Mouse (Mus musculus): Measurements from ENCODE around the gene Gtsf1. TPM values are rescaled to one million over a fixed set of nuclear protein-coding genes. Genes with fewer than 3 reads are reported as not detected.
"Not testable (repeated sequence)": the region's sequence is repeated elsewhere in the genome, so short reads cannot be mapped to it uniquely, and the experiment has no call there.

The Gtsf1 gene
- polyA plus RNA-seq (2016; fragmentation: Nextera tagmentation; extraction: Ambion mirVana), result not detected in 2 replicates

GRCm38 (mm10) chr15:103430241-103430640, at the start of gene Gtsf1:
Gene Gtsf1, minus strand, starts transcription at chr15:103430470.
- H3K4me2 ChIP-seq (replicated peaks), result no peak within 1 kb of the TSS
- H3K27me3 ChIP-seq, result no peaks in the 10 kb centered on the region
- no peak within 1 kb of the TSS for H3K27ac ChIP-seq
- no peaks in the 10 kb centered on the region for H3K36me3 ChIP-seq
- no peaks in the 10 kb centered on the region for H3K4me1 ChIP-seq
- H3K9me3 ChIP-seq (replicated peaks), result no peaks in the 10 kb centered on the region
- ATAC-seq (ENCODE audit: low FRiP score), result no peak
- 97% methylated on average over 16 of the region's 16 CpGs for WGBS
- H3K4me3 ChIP-seq, result no peak within 1 kb of the TSS
- H3K9ac ChIP-seq, result no peak within 1 kb of the TSS

- no peak overlapping the region for H3K4me2 ChIP-seq (replicated peaks)
- WGBS, result 80% methylated on average over 1 of the region's 1 CpGs
- no peak overlapping the region for H3K9ac ChIP-seq
- H3K9me3 ChIP-seq (replicated peaks), result no peaks in the 10 kb centered on the region
- ATAC-seq (ENCODE audit: low FRiP score), result no peak
- H3K27me3 ChIP-seq, result no peaks in the 10 kb centered on the region
- no peak overlapping the region for H3K4me3 ChIP-seq
- no peaks in the 10 kb centered on the region for H3K36me3 ChIP-seq
- no peak overlapping the region for H3K27ac ChIP-seq
- H3K4me1 ChIP-seq, result no peaks in the 10 kb centered on the region
Observed at GRCm38 (mm10) chr15:103479080-103479606, 48.9 kb upstream of the Gtsf1 start.

GRCm38 (mm10) chr15:103473769-103474168, 43.5 kb upstream of the Gtsf1 start:
- WGBS, result 84% methylated on average over 5 of the region's 5 CpGs
- Histone ChIP-seq H3K9me3 (replicated peaks) (no peaks in the 10 kb centered on the region), H3K4me1 (no peaks in the 10 kb centered on the region), H3K27me3 (no peaks in the 10 kb centered on the region), H3K4me2 (replicated peaks) (no peak overlapping the region), H3K9ac (no peak overlapping the region), H3K27ac (no peak overlapping the region), H3K4me3 (no peak overlapping the region), H3K36me3 (no peaks in the 10 kb centered on the region)
- ATAC-seq (ENCODE audit: low FRiP score), result no peak

DNA sequence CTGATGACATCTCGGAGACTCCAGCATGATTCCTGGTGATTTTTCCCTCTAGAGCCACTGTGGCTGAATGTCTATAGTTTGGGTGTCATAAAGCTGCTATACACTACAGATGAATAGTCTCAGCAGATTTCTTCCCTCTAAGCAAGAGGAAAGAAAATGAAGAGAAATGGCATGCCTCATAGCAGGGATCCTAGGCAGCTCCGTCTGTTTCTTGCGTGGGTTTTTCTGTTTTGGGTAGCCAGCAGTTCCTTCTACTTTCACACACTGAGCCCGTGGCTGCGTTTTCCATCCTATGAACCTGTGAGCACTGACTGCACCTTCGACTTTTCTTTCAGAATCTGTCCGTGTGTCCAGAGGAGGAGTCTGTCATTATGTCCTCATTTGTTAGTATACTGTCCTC, 42.9 kb upstream of the Gtsf1 start:
- H3K4me1 ChIP-seq, result no peaks in the 10 kb centered on the region
- H3K4me2 ChIP-seq (replicated peaks), result no peak overlapping the region
- no peak for ATAC-seq (ENCODE audit: low FRiP score)
- H3K9me3 ChIP-seq (replicated peaks), result no peaks in the 10 kb centered on the region
- 83% methylated on average over 7 of the region's 7 CpGs for WGBS
- no peaks in the 10 kb centered on the region for H3K27me3 ChIP-seq
- no peak overlapping the region for H3K4me3 ChIP-seq
- no peaks in the 10 kb centered on the region for H3K36me3 ChIP-seq
- no peak overlapping the region for H3K27ac ChIP-seq
- no peak overlapping the region for H3K9ac ChIP-seq

DNA sequence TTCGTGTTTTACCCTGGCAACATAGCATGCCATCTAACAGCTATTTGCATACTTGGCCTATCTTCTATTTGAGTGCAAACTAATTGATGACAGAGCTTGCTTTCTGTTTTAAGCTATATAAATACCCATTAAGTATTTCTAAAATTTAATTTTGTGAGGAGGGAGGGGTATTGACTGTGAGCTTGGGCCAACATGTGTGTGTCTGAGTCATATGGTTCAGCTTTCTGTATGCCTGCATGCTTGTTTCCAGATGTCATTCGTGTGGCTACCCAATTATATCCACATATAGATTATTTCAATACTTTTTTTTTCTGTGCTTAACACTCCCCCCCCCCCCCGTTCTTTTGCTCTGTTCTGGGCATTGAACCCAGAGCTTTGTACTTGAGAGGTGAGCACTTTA, 42.0 kb upstream of the Gtsf1 start:
- Histone ChIP-seq H3K36me3 (no peaks in the 10 kb centered on the region), H3K27me3 (no peaks in the 10 kb centered on the region), H3K27ac (no peak overlapping the region), H3K4me2 (replicated peaks) (no peak overlapping the region), H3K4me1 (no peaks in the 10 kb centered on the region), H3K9me3 (replicated peaks) (no peaks in the 10 kb centered on the region), H3K4me3 (no peak overlapping the region), H3K9ac (no peak overlapping the region)
- 64% methylated on average over 3 of the region's 3 CpGs for WGBS
- no peak for ATAC-seq (ENCODE audit: low FRiP score)

DNA sequence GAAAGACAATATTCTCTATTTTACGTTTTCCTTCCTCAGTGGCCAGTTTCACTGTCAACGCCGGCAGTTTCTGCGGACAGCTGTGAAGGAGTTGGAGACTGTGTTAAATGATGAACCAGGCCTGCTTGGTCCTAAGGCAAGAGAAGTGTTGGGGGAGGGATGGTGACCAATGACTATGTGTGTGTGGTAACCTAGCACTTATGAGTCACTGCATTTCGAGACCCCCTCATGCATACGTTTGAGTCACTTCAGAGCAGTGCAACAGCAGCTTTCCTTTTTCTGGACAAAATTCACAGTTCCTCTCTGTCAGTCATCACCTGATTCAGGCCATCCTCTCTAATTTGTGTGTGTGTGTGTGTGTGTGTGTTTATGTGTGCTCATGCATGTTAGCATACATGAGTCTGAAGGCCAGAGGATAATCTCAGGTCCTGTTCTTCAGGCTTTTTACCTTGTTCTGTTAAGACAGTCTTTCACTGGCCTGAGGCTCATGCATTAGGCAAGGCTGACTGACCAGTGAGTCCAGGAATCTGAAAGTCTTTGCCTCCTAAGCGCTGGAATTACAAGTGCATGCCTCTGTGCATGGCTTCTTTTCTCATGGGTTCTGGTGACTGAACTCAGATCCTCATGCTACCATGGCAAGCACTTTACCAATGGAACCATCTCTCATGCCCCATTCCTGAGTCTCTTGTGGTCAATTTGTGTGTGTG, 41.4 kb upstream of the Gtsf1 start:
- no peaks in the 10 kb centered on the region for H3K4me1 ChIP-seq
- H3K36me3 ChIP-seq, result no peaks in the 10 kb centered on the region
- no peak for ATAC-seq (ENCODE audit: low FRiP score)
- 85% methylated on average over 7 of the region's 7 CpGs for WGBS
- no peaks in the 10 kb centered on the region for H3K9me3 ChIP-seq (replicated peaks)
- H3K4me3 ChIP-seq, result no peak overlapping the region
- H3K9ac ChIP-seq, result no peak overlapping the region
- no peaks in the 10 kb centered on the region for H3K27me3 ChIP-seq
- no peak overlapping the region for H3K4me2 ChIP-seq (replicated peaks)
- no peak overlapping the region for H3K27ac ChIP-seq

DNA sequence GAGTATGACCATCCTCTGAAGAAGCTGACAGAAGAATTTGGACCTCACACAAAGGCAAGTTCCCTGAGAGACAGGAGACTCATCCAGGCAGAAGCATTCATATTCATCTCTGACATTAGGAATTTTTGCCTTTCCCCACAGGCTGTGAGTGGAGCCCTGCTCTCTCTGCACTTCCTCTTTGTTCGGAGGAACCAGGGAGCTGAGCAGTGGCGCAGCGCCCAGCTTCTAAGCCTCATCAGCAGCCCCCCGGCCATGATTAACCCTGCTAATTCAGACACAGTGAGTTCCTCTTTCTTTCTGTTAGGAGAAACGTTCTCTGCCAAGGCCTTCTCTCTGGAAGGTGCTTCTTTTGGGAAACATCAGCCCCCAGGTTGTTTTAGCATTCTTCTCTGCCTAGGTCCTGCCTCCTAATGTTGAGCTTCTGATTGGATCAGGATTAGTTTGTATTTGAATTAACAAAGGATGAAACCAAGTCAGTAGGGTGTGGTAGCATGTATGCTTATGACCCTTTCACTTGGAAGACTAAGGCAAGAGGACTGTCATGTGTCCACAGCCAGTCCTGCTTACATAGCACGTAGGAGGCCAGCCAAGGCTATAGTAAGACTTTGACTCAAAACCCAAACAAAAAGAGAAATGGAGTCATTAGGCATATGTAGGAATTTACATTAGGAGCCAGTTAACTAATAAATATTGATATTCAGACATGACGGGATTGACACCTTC, 32.4 kb upstream of the Gtsf1 start:
- H3K36me3 ChIP-seq, result no peaks in the 10 kb centered on the region
- no peak overlapping the region for H3K27ac ChIP-seq
- H3K4me2 ChIP-seq (replicated peaks), result no peak overlapping the region
- H3K9me3 ChIP-seq (replicated peaks), result no peaks in the 10 kb centered on the region
- no peak overlapping the region for H3K9ac ChIP-seq
- no peaks in the 10 kb centered on the region for H3K4me1 ChIP-seq
- H3K4me3 ChIP-seq, result no peak overlapping the region
- ATAC-seq (ENCODE audit: low FRiP score), result no peak
- no peaks in the 10 kb centered on the region for H3K27me3 ChIP-seq
- 79% methylated on average over 7 of the region's 7 CpGs for WGBS

DNA sequence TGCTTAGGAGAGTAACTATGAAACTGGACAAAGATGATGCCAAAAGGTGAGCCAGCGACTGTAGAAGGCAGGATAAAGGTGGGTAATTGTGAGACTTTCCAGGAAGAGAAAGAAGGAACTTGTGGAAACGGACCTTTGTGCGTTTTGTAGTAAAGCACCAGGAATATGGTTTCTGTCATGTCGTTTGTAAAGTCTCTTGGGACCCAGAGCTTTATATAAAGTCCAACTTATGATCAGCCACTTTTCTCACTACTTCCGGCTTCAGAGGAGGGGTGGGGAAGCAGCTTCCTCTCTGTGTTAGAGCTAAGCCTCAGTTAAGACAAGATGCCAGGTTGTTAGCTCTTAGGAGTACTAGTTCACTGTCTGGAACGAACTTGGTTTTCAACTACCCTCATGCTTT, 24.2 kb upstream of the Gtsf1 start:
- Histone ChIP-seq H3K27me3 (no peaks in the 10 kb centered on the region), H3K9me3 (replicated peaks) (no peaks in the 10 kb centered on the region), H3K4me2 (replicated peaks) (no peak overlapping the region), H3K9ac (no peak overlapping the region), H3K27ac (no peak overlapping the region), H3K4me1 (no peaks in the 10 kb centered on the region), H3K36me3 (no peaks in the 10 kb centered on the region), H3K4me3 (no peak overlapping the region)
- WGBS, result 84% methylated on average over 6 of the region's 6 CpGs
- no peak for ATAC-seq (ENCODE audit: low FRiP score)

- WGBS, result 89% methylated on average over 13 of the region's 13 CpGs
Observed at GRCm38 (mm10) chr15:103453551-103454218, 23.4 kb upstream of the Gtsf1 start, which contains the start of gene Nckap1l. Gene Nckap1l, plus strand, starts transcription at chr15:103453794.

GRCm38 (mm10) chr15:103448369-103448768, 18.1 kb upstream of the Gtsf1 start, which contains the start of gene Gtsf2:
Gene Gtsf2, minus strand, starts transcription at chr15:103448469.
- Histone ChIP-seq H3K36me3 (no peaks in the 10 kb centered on the region), H3K4me2 (replicated peaks) (no peak within 1 kb of the TSS), H3K4me3 (no peak within 1 kb of the TSS), H3K9ac (no peak within 1 kb of the TSS), H3K9me3 (replicated peaks) (no peaks in the 10 kb centered on the region), H3K27ac (no peak within 1 kb of the TSS), H3K27me3 (no peaks in the 10 kb centered on the region), H3K4me1 (no peaks in the 10 kb centered on the region)
- no peak for ATAC-seq (ENCODE audit: low FRiP score)
- WGBS, result 34% methylated on average over 3 of the region's 3 CpGs

More at GRCm38 (mm10) chr15:103453551-103454218, 23.4 kb upstream of the Gtsf1 start, which contains the start of gene Nckap1l:
- no peak for ATAC-seq (ENCODE audit: low FRiP score)
- no peaks in the 10 kb centered on the region for H3K27me3 ChIP-seq
- H3K4me1 ChIP-seq, result no peaks in the 10 kb centered on the region
- no peak within 1 kb of the TSS for H3K9ac ChIP-seq
- H3K4me2 ChIP-seq (replicated peaks), result no peak within 1 kb of the TSS
- H3K9me3 ChIP-seq (replicated peaks), result no peaks in the 10 kb centered on the region
- H3K36me3 ChIP-seq, result no peaks in the 10 kb centered on the region
- no peak within 1 kb of the TSS for H3K4me3 ChIP-seq
- H3K27ac ChIP-seq, result no peak within 1 kb of the TSS

DNA sequence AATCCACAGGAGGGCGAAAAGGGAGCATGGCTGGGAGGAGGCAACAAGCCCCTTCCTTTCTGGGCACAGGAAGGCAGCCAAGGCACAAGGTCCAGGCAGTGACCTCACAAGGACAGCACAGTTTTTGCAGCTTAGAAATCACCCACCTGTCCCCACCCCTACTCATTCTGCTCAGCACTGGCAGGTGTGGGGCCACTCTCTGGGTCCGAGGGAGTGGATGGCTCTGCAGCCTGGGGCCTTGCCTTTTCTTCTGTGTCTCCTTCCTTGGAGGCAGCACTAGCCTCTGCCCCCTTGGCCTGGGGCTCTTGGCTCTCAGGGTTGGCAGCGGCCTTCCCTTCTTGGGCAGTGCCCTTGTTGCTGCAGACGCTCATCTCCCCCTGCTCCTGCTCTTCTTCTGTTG, 15.7 kb upstream of the Gtsf1 start:
- ATAC-seq (ENCODE audit: low FRiP score); H3K9me3 ChIP-seq (replicated peaks); H3K9ac ChIP-seq; H3K4me3 ChIP-seq; H3K4me1 ChIP-seq; H3K27me3 ChIP-seq; H3K27ac ChIP-seq; H3K36me3 ChIP-seq; H3K4me2 ChIP-seq (replicated peaks): not testable (repeated sequence)
- WGBS, result 83% methylated on average over 4 of the region's 4 CpGs

- Histone ChIP-seq H3K27me3 (no peaks in the 10 kb centered on the region), H3K9me3 (replicated peaks) (no peaks in the 10 kb centered on the region), H3K9ac (no peak overlapping the region), H3K36me3 (no peaks in the 10 kb centered on the region), H3K27ac (no peak overlapping the region), H3K4me1 (no peaks in the 10 kb centered on the region), H3K4me3 (no peak overlapping the region), H3K4me2 (replicated peaks) (no peak overlapping the region)
- 53% methylated on average over 2 of the region's 2 CpGs for WGBS
- no peak for ATAC-seq (ENCODE audit: low FRiP score)
Observed at GRCm38 (mm10) chr15:103427017-103427416, 3.3 kb downstream of the Gtsf1 start.

Measured in hindbrain, embryonic 12.5 days (tissue).